Mouse (Mus musculus) small intestine, adult 2 months (tissue): Measurements from ENCODE around the gene Irgc1.
"Not testable (repeated sequence)": the region's sequence is repeated elsewhere in the genome, so short reads cannot be mapped to it uniquely, and the experiment has no call there.

ENCODE experiments used
- CTCF ChIP-seq: fragments of 200-500 bp; IDR thresholded peaks from 2 replicates; pipeline ENCODE4 v1.5.1; 2012; ENCODE audit warnings: low read depth, mild to moderate bottlenecking, control low read depth, inconsistent platforms, low read length, moderate library complexity, mixed read lengths; ENCODE audit not compliant: insufficient replicate concordance, insufficient read length; ENCODE audit errors: extremely low read depth
- POLR2A ChIP-seq: fragments of 200-500 bp; IDR thresholded peaks from 2 replicates; pipeline ENCODE4 v1.6.1; 2012; ENCODE audit warnings: low read depth, mild to moderate bottlenecking, control low read depth, inconsistent platforms, low read length, moderate library complexity

GRCm38 (mm10) chr7:24400489-24400888, 51.6 kb downstream of the Irgc1 start:
- TF ChIP-seq POLR2A, CTCF: not testable (repeated sequence)
